Comparison of ENCODE assay signal across 8 mouse cellular contexts in genomic region chr7:19561431-19561764, GRCm38 (mm10). TPM values are rescaled to one million over a fixed set of nuclear protein-coding genes. Genes with fewer than 3 reads are reported as not detected.
DNase-seq lines count a peak whose midpoint lies in the region; ATAC-seq and TF ChIP-seq lines count a peak whose summit lies in the region.

No protein-coding gene starts in this region.

- peaks cover 18% of the 10 kb centered on the region for H3K4me1 ChIP-seq in testis, adult 2 months (ENCODE audit: control insufficient read depth, insufficient read depth, low read length)
- peaks cover 25% of the 10 kb centered on the region for H3K4me1 ChIP-seq in limb, embryonic 14.5 days (ENCODE audit: control insufficient read depth, insufficient read depth, low read length)

- peak overlapping the region; percentile 95 for H3K9ac ChIP-seq in limb, embryonic 14.5 days (ENCODE audit: low read depth, low read length, severe bottlenecking)

- no peak for ATAC-seq in limb, embryonic 14.5 days (ENCODE audit: low FRiP score, low read depth)

- no peaks in the 10 kb centered on the region for H3K9me3 ChIP-seq in limb, embryonic 14.5 days (ENCODE audit: control insufficient read depth, low read length)

- H3K4me2 ChIP-seq in limb, embryonic 14.5 days (replicated peaks; ENCODE audit: low read depth, low read length, severe bottlenecking): peak overlapping the region; percentile 62

- H3K27me3 ChIP-seq in testis, adult 2 months (ENCODE audit: control insufficient read depth, insufficient read depth, low read length): no peaks in the 10 kb centered on the region
- H3K27me3 ChIP-seq in limb, embryonic 14.5 days (ENCODE audit: control insufficient read depth, insufficient read depth, low read length): no peaks in the 10 kb centered on the region

- peak; percentile 65 for DNase-seq in cerebellum, adult 11-12 months
- no peak for DNase-seq in cerebellum, postnatal 4 days (ENCODE audit: low spot score in 2 of 2)
- no peak for DNase-seq in testis, postnatal 10 days (ENCODE audit: low spot score)
- no peak for DNase-seq in limb, embryonic 14.5 days (ENCODE audit: low spot score)
- no peak for DNase-seq in frontal cortex, postnatal 36 days (ENCODE audit: low spot score in 2 of 2)
- DNase-seq in ovary, postnatal 14 days (ENCODE audit: low spot score): no peak
- no peak for DNase-seq in T-cell, adult 2 months (ENCODE audit: low spot score)

- peak overlapping the region; percentile 93 for H3K27ac ChIP-seq in testis, adult 2 months (ENCODE audit: control insufficient read depth, insufficient read depth, low read depth, low read length)
- H3K27ac ChIP-seq in limb, embryonic 14.5 days (replicated peaks; ENCODE audit: low read depth, low read length): peak overlapping the region; percentile 94; the same call in 1 of the 2 replicates

- no peak for TF ChIP-seq CTCF in testis, adult 2 months (IDR thresholded peaks at IDR 0.05; ENCODE audit: control insufficient read depth, insufficient read depth, insufficient replicate concordance, low read depth, low read length)

- no peaks in the 10 kb centered on the region for H3K36me3 ChIP-seq in testis, adult 2 months (ENCODE audit: control insufficient read depth, insufficient read depth, low read length)
- H3K36me3 ChIP-seq in limb, embryonic 14.5 days (ENCODE audit: control insufficient read depth, insufficient read depth, low read length): peaks cover 19% of the 10 kb centered on the region

- TF ChIP-seq POLR2A in testis, adult 2 months (IDR thresholded peaks at IDR 0.05; ENCODE audit: control insufficient read depth, low read depth, low read length): no peak
- TF ChIP-seq POLR2A in limb, embryonic 14.5 days (IDR thresholded peaks at IDR 0.05; ENCODE audit: borderline replicate concordance, extremely low read depth, insufficient read depth, insufficient read length): no peak

- WGBS in limb, embryonic 14.5 days: under 1% methylated on average over 11 of the region's 11 CpGs

- peak overlapping the region; percentile 97 for H3K4me3 ChIP-seq in testis, adult 2 months (ENCODE audit: control insufficient read depth, low read depth, low read length)
- H3K4me3 ChIP-seq in limb, embryonic 14.5 days (replicated peaks; ENCODE audit: low read length): peak overlapping the region; percentile 80

RNA-seq across cellular contexts. Expression of gene Ppp1r37, which starts 1.5 kb away (rescaled TPM):
- 37.3 and 48.4 TPM in 2 replicates for polyA plus RNA-seq in testis, adult 2 months (2012; rRNA removed)
- polyA plus RNA-seq in limb, embryonic 14.5 days (2012; rRNA removed): 84.9 and 118 TPM in 2 replicates
- 5.6 and 6.4 TPM in 2 replicates for polyA plus RNA-seq in limb, embryonic 14.5 days (2014; fragmentation: Nextera tagmentation; extraction: Ambion mirVana)

RNA-seq across cellular contexts. Expression of gene Zfp296, which starts 15.7 kb away (rescaled TPM):
- polyA plus RNA-seq in testis, adult 2 months (2012; rRNA removed): 7.0 and 10.5 TPM in 2 replicates
- 2.2 and 2.7 TPM in 2 replicates for polyA plus RNA-seq in limb, embryonic 14.5 days (2012; rRNA removed)
- 0.68 and 1.8 TPM in 2 replicates for polyA plus RNA-seq in limb, embryonic 14.5 days (2014; fragmentation: Nextera tagmentation; extraction: Ambion mirVana)

RNA-seq across cellular contexts. Expression of gene Gemin7, which starts 16.0 kb away (rescaled TPM):
- polyA plus RNA-seq in testis, adult 2 months (2012; rRNA removed): 64.1 and 68.2 TPM in 2 replicates
- 70.6 and 75.8 TPM in 2 replicates for polyA plus RNA-seq in limb, embryonic 14.5 days (2012; rRNA removed)
- 171 TPM in 2 replicates for polyA plus RNA-seq in limb, embryonic 14.5 days (2014; fragmentation: Nextera tagmentation; extraction: Ambion mirVana)

RNA-seq across cellular contexts. Expression of gene Clasrp, which starts 42.9 kb away (rescaled TPM):
- polyA plus RNA-seq in testis, adult 2 months (2012; rRNA removed): 93.7 and 99.3 TPM in 2 replicates
- 174 and 235 TPM in 2 replicates for polyA plus RNA-seq in limb, embryonic 14.5 days (2012; rRNA removed)
- 46.5 and 57.5 TPM in 2 replicates for polyA plus RNA-seq in limb, embryonic 14.5 days (2014; fragmentation: Nextera tagmentation; extraction: Ambion mirVana)

RNA-seq across cellular contexts. Expression of gene Nkpd1, which starts 43.8 kb away (rescaled TPM):
- polyA plus RNA-seq in testis, adult 2 months (2012; rRNA removed): 5.6 and 6.9 TPM in 2 replicates
- 0.29 and 0.36 TPM in 2 replicates for polyA plus RNA-seq in limb, embryonic 14.5 days (2012; rRNA removed)
- polyA plus RNA-seq in limb, embryonic 14.5 days (2014; fragmentation: Nextera tagmentation; extraction: Ambion mirVana): 0.17 and 0.22 TPM in 2 replicates
